Comparison of ENCODE assay signal across 20 mouse cellular contexts in genomic region chr5:12441737-12442136, GRCm38 (mm10). TPM values are rescaled to one million over a fixed set of nuclear protein-coding genes. Genes with fewer than 3 reads are reported as not detected.
A peak's percentile ranks its signal among the peaks of the same experiment; 100 is the strongest.
DNase-seq lines count a peak whose midpoint lies in the region; ATAC-seq and TF ChIP-seq lines count a peak whose summit lies in the region.
"Had no signal": no experiment of that assay in that cellular context is flagged by ENCODE, and none has a peak within 500 bp of the region (broad histone marks: within the 10 kb centered on the region; RNA-seq: fewer than 3 reads in every experiment).

No protein-coding gene starts in this region.

- H3K27ac ChIP-seq in hindbrain, embryonic 10.5 days = no peak overlapping the region
- no peak overlapping the region for H3K27ac ChIP-seq in hindbrain, embryonic 12.5 days
- no peak overlapping the region for H3K27ac ChIP-seq in neural tube, embryonic 11.5 days (ENCODE audit: low read depth, low read length)
- no peak overlapping the region for H3K27ac ChIP-seq in limb, embryonic 12.5 days
- H3K27ac ChIP-seq in neural tube, embryonic 15.5 days (replicated peaks) = no peak overlapping the region
- no peak overlapping the region for H3K27ac ChIP-seq in forebrain, postnatal 0 days (ENCODE audit: low read depth, low read length)
- H3K27ac ChIP-seq: embryonic facial prominence, embryonic 12.5 days; forebrain, embryonic 15.5 days; heart, embryonic 10.5 days; liver, embryonic 12.5 days; midbrain, embryonic 10.5 days; stomach, postnatal 0 days had no signal

- no peak for ATAC-seq in hindbrain, embryonic 12.5 days (ENCODE audit: low FRiP score)
- no peak; the same call in 1 of the 2 replicates for ATAC-seq in neural tube, embryonic 11.5 days (ENCODE audit: insufficient read depth, low FRiP score, low TSS enrichment)
- peak; percentile 92 for ATAC-seq in limb, embryonic 12.5 days (ENCODE audit: insufficient number of reproducible peaks, insufficient read depth, low FRiP score, low TSS enrichment, low read depth)
- ATAC-seq in neural tube, embryonic 15.5 days (ENCODE audit: low FRiP score) = 0 out of 2 replicates have a peak, but pooled peaks have one; percentile 31
- no peak for ATAC-seq in forebrain, postnatal 0 days
- ATAC-seq: forebrain, embryonic 15.5 days; liver, embryonic 12.5 days had no signal

- TF ChIP-seq CTCF in forebrain, postnatal 0 days (IDR thresholded peaks at IDR 0.05; ENCODE audit: low read depth) = no peak

- H3K27me3 ChIP-seq in hindbrain, embryonic 10.5 days (ENCODE audit: insufficient read depth, poor library complexity, severe bottlenecking) = no peaks in the 10 kb centered on the region
- no peaks in the 10 kb centered on the region for H3K27me3 ChIP-seq in hindbrain, embryonic 12.5 days
- no peaks in the 10 kb centered on the region for H3K27me3 ChIP-seq in neural tube, embryonic 11.5 days (ENCODE audit: control insufficient read depth, insufficient read depth, low read length)
- no peaks in the 10 kb centered on the region for H3K27me3 ChIP-seq in limb, embryonic 12.5 days
- no peaks in the 10 kb centered on the region for H3K27me3 ChIP-seq in neural tube, embryonic 15.5 days (replicated peaks)
- H3K27me3 ChIP-seq in forebrain, postnatal 0 days (ENCODE audit: insufficient read depth, low read length) = no peaks in the 10 kb centered on the region
- H3K27me3 ChIP-seq: forebrain, embryonic 15.5 days; liver, embryonic 12.5 days had no signal

- no peak overlapping the region for H3K4me3 ChIP-seq in hindbrain, embryonic 10.5 days
- no peak overlapping the region for H3K4me3 ChIP-seq in hindbrain, embryonic 12.5 days
- no peak overlapping the region for H3K4me3 ChIP-seq in neural tube, embryonic 11.5 days (ENCODE audit: low read depth, low read length)
- no peak overlapping the region for H3K4me3 ChIP-seq in limb, embryonic 12.5 days (replicated peaks)
- no peak overlapping the region for H3K4me3 ChIP-seq in neural tube, embryonic 15.5 days (replicated peaks)
- no peak overlapping the region for H3K4me3 ChIP-seq in forebrain, postnatal 0 days (ENCODE audit: low read depth, low read length)
- H3K4me3 ChIP-seq: embryonic facial prominence, embryonic 12.5 days; forebrain, embryonic 15.5 days; heart, embryonic 10.5 days; liver, embryonic 12.5 days; midbrain, embryonic 10.5 days had no signal

- peak; percentile 3 for DNase-seq in hindbrain, embryonic 10.5 days (ENCODE audit: low spot score)
- DNase-seq in neural tube, embryonic 11.5 days (ENCODE audit: low spot score) = peak; percentile 22
- DNase-seq in neural tube, embryonic 10.5 days (ENCODE audit: extremely low spot score, low spot score) = no peak
- no peak for DNase-seq in forebrain, postnatal 0 days
- no peak for DNase-seq in adipocyte (ENCODE audit: low spot score)
- DNase-seq: adrenal gland, postnatal 10 days; cerebellum, postnatal 10 days; kidney, adult 18-20 months; lung, adult 2 months; lung, postnatal 4 days had no signal

- no peak overlapping the region for H3K4me2 ChIP-seq in hindbrain, embryonic 12.5 days (replicated peaks)
- H3K4me2 ChIP-seq in neural tube, embryonic 11.5 days (ENCODE audit: low read depth) = no peak overlapping the region
- no peak overlapping the region for H3K4me2 ChIP-seq in limb, embryonic 12.5 days
- no peak overlapping the region for H3K4me2 ChIP-seq in neural tube, embryonic 15.5 days
- no peak overlapping the region for H3K4me2 ChIP-seq in forebrain, postnatal 0 days (ENCODE audit: low read depth)
- H3K4me2 ChIP-seq: embryonic facial prominence, embryonic 12.5 days; forebrain, embryonic 15.5 days; liver, embryonic 12.5 days had no signal

- no peaks in the 10 kb centered on the region for H3K4me1 ChIP-seq in hindbrain, embryonic 10.5 days (replicated peaks)
- no peaks in the 10 kb centered on the region for H3K4me1 ChIP-seq in hindbrain, embryonic 12.5 days
- H3K4me1 ChIP-seq in neural tube, embryonic 11.5 days (ENCODE audit: control insufficient read depth, insufficient read depth, low read length) = no peaks in the 10 kb centered on the region
- peaks cover 5% of the 10 kb centered on the region; the same call in 1 of the 2 replicates for H3K4me1 ChIP-seq in limb, embryonic 12.5 days (replicated peaks)
- no peaks in the 10 kb centered on the region for H3K4me1 ChIP-seq in neural tube, embryonic 15.5 days
- H3K4me1 ChIP-seq in forebrain, postnatal 0 days (ENCODE audit: insufficient read depth) = no peaks in the 10 kb centered on the region
- H3K4me1 ChIP-seq: embryonic facial prominence, embryonic 12.5 days; forebrain, embryonic 15.5 days; heart, embryonic 10.5 days; liver, embryonic 12.5 days; midbrain, embryonic 10.5 days had no signal

- H3K9me3 ChIP-seq in hindbrain, embryonic 10.5 days = no peaks in the 10 kb centered on the region
- no peaks in the 10 kb centered on the region for H3K9me3 ChIP-seq in hindbrain, embryonic 12.5 days (replicated peaks)
- no peaks in the 10 kb centered on the region for H3K9me3 ChIP-seq in neural tube, embryonic 11.5 days (ENCODE audit: control insufficient read depth, low read length)
- H3K9me3 ChIP-seq in limb, embryonic 12.5 days = no peaks in the 10 kb centered on the region
- no peaks in the 10 kb centered on the region for H3K9me3 ChIP-seq in neural tube, embryonic 15.5 days (replicated peaks)
- no peaks in the 10 kb centered on the region for H3K9me3 ChIP-seq in forebrain, postnatal 0 days (ENCODE audit: low read length)
- H3K9me3 ChIP-seq: embryonic facial prominence, embryonic 12.5 days; forebrain, embryonic 15.5 days; heart, embryonic 10.5 days; liver, embryonic 12.5 days; midbrain, embryonic 10.5 days had no signal

- WGBS in hindbrain, embryonic 10.5 days = 66% methylated on average over 1 of the region's 1 CpGs
- WGBS in hindbrain, embryonic 12.5 days = 61% methylated on average over 1 of the region's 1 CpGs
- WGBS in neural tube, embryonic 11.5 days = 65% methylated on average over 1 of the region's 1 CpGs
- 7% methylated on average over 1 of the region's 1 CpGs for WGBS in limb, embryonic 12.5 days
- 65% methylated on average over 1 of the region's 1 CpGs for WGBS in neural tube, embryonic 15.5 days
- WGBS in forebrain, postnatal 0 days = 88% methylated on average over 1 of the region's 1 CpGs

- H3K36me3 ChIP-seq in hindbrain, embryonic 10.5 days = no peaks in the 10 kb centered on the region
- no peaks in the 10 kb centered on the region for H3K36me3 ChIP-seq in hindbrain, embryonic 12.5 days
- no peaks in the 10 kb centered on the region for H3K36me3 ChIP-seq in neural tube, embryonic 11.5 days (ENCODE audit: control insufficient read depth, insufficient read depth, low read length)
- H3K36me3 ChIP-seq in limb, embryonic 12.5 days = no peaks in the 10 kb centered on the region
- H3K36me3 ChIP-seq in neural tube, embryonic 15.5 days = no peaks in the 10 kb centered on the region
- no peaks in the 10 kb centered on the region for H3K36me3 ChIP-seq in forebrain, postnatal 0 days (ENCODE audit: insufficient read depth)
- H3K36me3 ChIP-seq: embryonic facial prominence, embryonic 12.5 days; forebrain, embryonic 15.5 days; heart, embryonic 10.5 days; liver, embryonic 12.5 days; midbrain, embryonic 10.5 days had no signal

- no peak overlapping the region for H3K9ac ChIP-seq in hindbrain, embryonic 12.5 days
- no peak overlapping the region for H3K9ac ChIP-seq in neural tube, embryonic 11.5 days (ENCODE audit: low read length)
- H3K9ac ChIP-seq in limb, embryonic 12.5 days (replicated peaks) = no peak overlapping the region
- no peak overlapping the region for H3K9ac ChIP-seq in neural tube, embryonic 15.5 days (replicated peaks)
- H3K9ac ChIP-seq in forebrain, postnatal 0 days = no peak overlapping the region
- H3K9ac ChIP-seq: embryonic facial prominence, embryonic 12.5 days; forebrain, embryonic 15.5 days; liver, embryonic 12.5 days had no signal

RNA-seq across cellular contexts. Expression of gene Sema3d, which starts 58.6 kb away (rescaled TPM):
- polyA plus RNA-seq in hindbrain, embryonic 10.5 days (2016; fragmentation: Nextera tagmentation; extraction: Ambion mirVana) = 3.4 and 4.2 TPM in 2 replicates
- polyA plus RNA-seq in hindbrain, embryonic 12.5 days (2016; fragmentation: Nextera tagmentation; extraction: Ambion mirVana) = 5.4 and 6.5 TPM in 2 replicates
- 7.7 and 10.0 TPM in 2 replicates for polyA plus RNA-seq in neural tube, embryonic 11.5 days (2014; fragmentation: Nextera tagmentation; extraction: Ambion mirVana)
- polyA plus RNA-seq in limb, embryonic 12.5 days (2016; fragmentation: Nextera tagmentation; extraction: Ambion mirVana) = 20.7 and 23.2 TPM in 2 replicates
- 3.2 and 4.5 TPM in 2 replicates for polyA plus RNA-seq in neural tube, embryonic 15.5 days (2015; fragmentation: Nextera tagmentation; extraction: Ambion mirVana)
- 2.5 and 3.7 TPM in 2 replicates for total RNA-seq in forebrain, postnatal 0 days (2014; rRNA removed)
- polyA plus RNA-seq in forebrain, postnatal 0 days (2015; fragmentation: Nextera tagmentation; extraction: Ambion mirVana) = 1.5 and 1.8 TPM in 2 replicates
- total RNA-seq: monocyte, adult 5-6 weeks had no signal

Comparison
In these comparisons a context has a peak if more than half of its experiments do, and no peak if none do; other contexts are left out.
1. DNase-seq: peak in hindbrain, embryonic 10.5 days (single experiment) and neural tube, embryonic 11.5 days (single experiment); none in neural tube, embryonic 10.5 days (single experiment), forebrain, postnatal 0 days (single experiment) and adipocyte (single experiment).
2. ATAC-seq: peak in limb, embryonic 12.5 days (single experiment) and neural tube, embryonic 15.5 days (single experiment); none in hindbrain, embryonic 12.5 days (single experiment), neural tube, embryonic 11.5 days (single experiment) and forebrain, postnatal 0 days (single experiment).